Mouse (Mus musculus): ENCODE results near the gene Retn. TPM values are rescaled to one million over a fixed set of nuclear protein-coding genes. Genes with fewer than 3 reads are reported as not detected.

Gene Retn
- total RNA-seq, 2 experiments from 2014 or later: 2.0 to 8.4 TPM

DNA sequence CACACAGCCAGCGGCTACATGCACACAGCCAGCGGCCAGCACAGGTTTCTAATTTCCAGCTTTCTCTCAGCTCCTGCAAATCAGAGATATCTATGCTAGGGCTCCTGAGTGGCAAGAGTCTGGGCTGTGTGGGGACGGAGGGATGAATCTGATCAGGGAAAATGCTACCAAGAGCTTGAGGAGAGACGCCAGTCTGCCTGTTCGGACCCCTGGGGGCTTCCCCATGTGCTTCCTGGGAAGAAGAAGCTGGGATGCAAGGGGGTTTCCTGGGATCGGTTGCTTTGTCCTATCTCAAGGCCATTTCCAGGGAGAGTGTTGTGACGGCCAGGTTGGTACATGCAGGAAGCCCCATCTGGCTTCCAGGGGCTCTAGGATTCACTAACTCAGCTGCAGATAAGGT lies 52.0 kb downstream of the Retn start:
- no peak for DNase-seq (ENCODE audit: low spot score)

Other genes starting within 250 kb of the Retn start
- 1 to 10 TPM; 1.9 to 3.2 TPM for gene Pex11g, start 188.1 kb upstream of the Retn start, total RNA-seq (2021)
- gene Tex45, start 184.9 kb upstream of the Retn start, total RNA-seq (2021): not detected
- gene Zfp358, start 162.6 kb upstream of the Retn start, total RNA-seq (2021): 10 to 100 TPM; 39.1 to 39.4 TPM
- gene Mcoln1, start 155.3 kb upstream of the Retn start, total RNA-seq (2021): 10 to 100 TPM; 21.5 to 22.5 TPM
- 10 to 100 TPM in 1 of 2 experiments, 1 to 10 TPM in 1; 8.0 to 10.0 TPM for gene Pnpla6, start 140.4 kb upstream of the Retn start, total RNA-seq (2021)
- gene C330021F23Rik, start 87.8 kb upstream of the Retn start, total RNA-seq (2021): not detected
- gene Camsap3, start 68.5 kb upstream of the Retn start, total RNA-seq (2021): under 1 TPM; 0.26 to 0.41 TPM
- gene Xab2, start 34.5 kb upstream of the Retn start, total RNA-seq (2021): 10 to 100 TPM; 10.7 to 11.2 TPM
- 10 to 100 TPM; 84.7 to 91.0 TPM for gene Pet100, start 34.2 kb upstream of the Retn start, total RNA-seq (2021)
- gene Pcp2, start 30.2 kb upstream of the Retn start, total RNA-seq (2021): not detected
- 1 to 10 TPM; 3.6 to 4.8 TPM for gene Stxbp2, start 24.8 kb upstream of the Retn start, total RNA-seq (2021)
- not detected for gene Mcemp1, start 10.0 kb downstream of the Retn start, total RNA-seq (2021)
- 1 to 10 TPM in 1 of 2 experiments, under 1 TPM in 1; 0.96 to 1.4 TPM for gene Fcor, start 16.6 kb downstream of the Retn start, total RNA-seq (2021)
- gene Trappc5, start 20.5 kb downstream of the Retn start, total RNA-seq (2021): 10 to 100 TPM; 18.4 to 21.3 TPM
- not detected for gene Fcer2a, start 38.4 kb downstream of the Retn start, total RNA-seq (2021)
- not detected for gene Clec4g, start 64.9 kb downstream of the Retn start, total RNA-seq (2021)
- gene Cd209a, start 93.2 kb downstream of the Retn start, total RNA-seq (2021): under 1 TPM; 0.64 to 1.00 TPM
- not detected for gene Cd209e, start 198.5 kb downstream of the Retn start, total RNA-seq (2021)
- 1 to 10 TPM; 2.0 to 3.7 TPM for gene Cd209d, start 222.8 kb downstream of the Retn start, total RNA-seq (2021)